Mouse (Mus musculus) liver, postnatal 0 days (tissue): ENCODE results near the gene Hmg20b. TPM values are rescaled to one million over a fixed set of nuclear protein-coding genes. Genes with fewer than 3 reads are reported as not detected.
A peak's percentile ranks its signal among the peaks of the same experiment; 100 is the strongest.

Experiments
- ATAC-seq: fragments of 200-750 bp; cut with Nextera tagmentation; 2 replicates; pipeline ENCODE4 v1.8.0; 2017; ENCODE audit warnings: mild to moderate bottlenecking, moderate library complexity
- DNase-seq: peaks from one replicate; pipeline ENCODE4 v3.0.0-alpha.2; 2016
- H3K27ac ChIP-seq: fragments of 300-500 bp; sonication (generic); 2 replicates; pipeline ENCODE4 v1.5.1; 2014; ENCODE audit warnings: antibody characterized with exemption, moderate library complexity, mild to moderate bottlenecking, low read depth
- H3K27me3 ChIP-seq: fragments of 300-500 bp; sonication (generic); 2 replicates; pipeline ENCODE4 v1.6.1; 2014; ENCODE audit warnings: low read length, control low read depth, mixed read lengths; ENCODE audit not compliant: insufficient read depth
- H3K36me3 ChIP-seq: fragments of 300-500 bp; sonication (generic); replicated peaks from 2 replicates; pipeline ENCODE4 v1.6.1; 2014; ENCODE audit warnings: mild to moderate bottlenecking, control low read depth, low read length, moderate library complexity, mixed read lengths; ENCODE audit not compliant: insufficient read depth
- H3K4me1 ChIP-seq: fragments of 300-500 bp; sonication (generic); 2 replicates; pipeline ENCODE4 v1.6.1; 2014; ENCODE audit warnings: antibody characterized with exemption, mild to moderate bottlenecking, control low read depth; ENCODE audit not compliant: insufficient read depth
- H3K4me2 ChIP-seq: fragments of 300-500 bp; sonication (generic); 2 replicates; pipeline ENCODE4 v1.6.1; 2014; ENCODE audit warnings: low read depth, mild to moderate bottlenecking, low read length, moderate library complexity, mixed read lengths
- H3K4me3 ChIP-seq: fragments of 300-500 bp; sonication (generic); 2 replicates; pipeline ENCODE4 v1.5.1; 2014; ENCODE audit warnings: low read depth, low read length
- H3K9ac ChIP-seq: fragments of 300-500 bp; sonication (generic); replicated peaks from 2 replicates; pipeline ENCODE4 v1.6.1; 2014; ENCODE audit warnings: mild to moderate bottlenecking, moderate library complexity
- H3K9me3 ChIP-seq: fragments of 300-500 bp; sonication (generic); 2 replicates; pipeline ENCODE4 v1.6.1; 2016; ENCODE audit warnings: mild to moderate bottlenecking, control low read depth, low read length, mixed read lengths
- CTCF ChIP-seq: sonication (generic); IDR thresholded peaks from 2 replicates; pipeline ENCODE4 v1.5.1; 2016; ENCODE audit warnings: antibody characterized with exemption, low read depth
- EP300 ChIP-seq: IDR thresholded peaks from 2 replicates; pipeline ENCODE4 v1.6.1; 2016; ENCODE audit warnings: antibody characterized with exemption, low read depth, mild to moderate bottlenecking
- WGBS: fragments of 180-500 bp; shearing (Covaris S2); extraction: QIAGEN DNeasy Blood & Tissue Kit; methylation state at CpG from one replicate; pipeline ENCODE4 v1.1.7; 2014; ENCODE audit not compliant: insufficient replicate concordance; 5-methylcytosine and 5-hydroxymethylcytosine counted together
- polyA plus RNA-seq: library from polyadenylated mRNA; unstranded; fragments of >200 nt; fragmentation: Nextera tagmentation; extraction: Ambion mirVana; gene quantifications from 2 replicates; pipeline ENCODE4 v1.2.1, GENCODE M21; 2015

The Hmg20b gene
- polyA plus RNA-seq, result 26.4 and 27.1 TPM in 2 replicates

GRCm38 (mm10) chr10:81350351-81351063 is at the start of gene Hmg20b:
Hmg20b (minus strand) TSS chr10:81350480.
- Histone ChIP-seq H3K36me3 (peaks cover 10% of the 10 kb centered on the region), H3K27ac (peak within 1 kb of the TSS; percentile 89), H3K4me1 (peaks cover 47% of the 10 kb centered on the region), H3K4me2 (peak within 1 kb of the TSS; percentile 99), H3K9me3 (no peaks in the 10 kb centered on the region), H3K27me3 (no peaks in the 10 kb centered on the region), H3K4me3 (peak within 1 kb of the TSS; percentile 89), H3K9ac (peak within 1 kb of the TSS; percentile 87)
- TF ChIP-seq CTCF (peak; percentile 95), EP300 (peak; percentile 11; the same call in 1 of the 2 replicates)
- DNase-seq, result peak; percentile 99
- 2% methylated on average over 54 of the region's 54 CpGs for whole genome bisulfite sequencing
- ATAC-seq, result peak; percentile 95

GRCm38 (mm10) chr10:81399798-81400308 is 49.6 kb upstream of the Hmg20b start:
- Histone ChIP-seq H3K27me3 (no peaks in the 10 kb centered on the region), H3K9me3 (no peaks in the 10 kb centered on the region), H3K9ac (no peak overlapping the region), H3K4me1 (peaks cover 14% of the 10 kb centered on the region), H3K4me3 (no peak overlapping the region), H3K27ac (no peak overlapping the region), H3K36me3 (peaks cover 31% of the 10 kb centered on the region), H3K4me2 (no peak overlapping the region)
- TF ChIP-seq CTCF (no peak), EP300 (no peak)
- ATAC-seq (no peak), DNase-seq (no peak)
- 79% methylated on average over 18 of the region's 18 CpGs for WGBS

DNA sequence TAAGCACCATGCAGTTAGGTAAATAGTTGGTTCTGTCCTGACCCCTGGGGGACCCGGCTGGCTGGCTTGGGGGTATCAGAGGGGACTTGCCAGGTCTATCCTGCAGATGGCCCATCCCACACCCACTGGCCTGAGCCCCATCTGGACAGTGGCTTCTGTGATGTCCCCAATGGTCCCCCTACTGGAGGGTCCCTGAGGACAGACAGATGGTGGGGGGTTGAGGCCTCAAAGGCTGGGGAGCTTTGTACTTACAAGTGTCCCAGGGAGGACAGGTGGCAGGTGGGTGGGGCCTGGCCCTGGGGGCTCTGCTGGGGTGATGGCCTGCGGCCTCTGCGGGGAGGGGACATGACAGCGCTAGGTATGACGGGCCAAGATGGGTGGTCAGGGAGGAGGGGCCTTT is 49.0 kb upstream of the Hmg20b start:
- ATAC-seq (no peak), DNase-seq (no peak)
- H3K4me1 ChIP-seq, result peaks cover 13% of the 10 kb centered on the region
- no peak overlapping the region for H3K27ac ChIP-seq
- TF ChIP-seq EP300 (no peak), CTCF (no peak)
- H3K4me2 ChIP-seq, result no peak overlapping the region
- H3K27me3 ChIP-seq, result no peaks in the 10 kb centered on the region
- no peak overlapping the region for H3K9ac ChIP-seq
- H3K36me3 ChIP-seq, result peaks cover 27% of the 10 kb centered on the region
- WGBS, result 81% methylated on average over 5 of the region's 5 CpGs
- H3K9me3 ChIP-seq, result no peaks in the 10 kb centered on the region
- no peak overlapping the region for H3K4me3 ChIP-seq

- Histone ChIP-seq H3K27ac (no peak overlapping the region), H3K4me1 (peaks cover 23% of the 10 kb centered on the region), H3K4me2 (no peak overlapping the region), H3K9ac (no peak overlapping the region; the same call in 1 of the 2 replicates), H3K27me3 (no peaks in the 10 kb centered on the region), H3K4me3 (no peak overlapping the region), H3K36me3 (peaks cover 25% of the 10 kb centered on the region), H3K9me3 (no peaks in the 10 kb centered on the region)
- ATAC-seq (no peak), DNase-seq (no peak)
- no peak for TF ChIP-seq EP300
- no peak for TF ChIP-seq CTCF
- 72% methylated on average over 5 of the region's 5 CpGs for WGBS
Observed at GRCm38 (mm10) chr10:81396749-81397148, 46.5 kb upstream of the Hmg20b start.

- Histone ChIP-seq H3K4me3 (no peak overlapping the region), H3K9ac (no peak overlapping the region), H3K9me3 (no peaks in the 10 kb centered on the region), H3K27me3 (no peaks in the 10 kb centered on the region), H3K27ac (no peak overlapping the region), H3K4me2 (no peak overlapping the region), H3K36me3 (peaks cover 24% of the 10 kb centered on the region), H3K4me1 (peaks cover 18% of the 10 kb centered on the region)
- ATAC-seq (no peak), DNase-seq (no peak)
- WGBS, result 94% methylated on average over 4 of the region's 4 CpGs
- no peak for TF ChIP-seq EP300
- TF ChIP-seq CTCF, result no peak
Observed at GRCm38 (mm10) chr10:81395865-81396264, 45.6 kb upstream of the Hmg20b start.

GRCm38 (mm10) chr10:81395127-81395526 is 44.8 kb upstream of the Hmg20b start:
- Histone ChIP-seq H3K27me3 (no peaks in the 10 kb centered on the region), H3K27ac (no peak overlapping the region), H3K36me3 (peaks cover 17% of the 10 kb centered on the region), H3K9ac (no peak overlapping the region), H3K9me3 (no peaks in the 10 kb centered on the region), H3K4me3 (no peak overlapping the region), H3K4me2 (no peak overlapping the region), H3K4me1 (peaks cover 18% of the 10 kb centered on the region)
- WGBS, result 12% methylated on average over 5 of the region's 5 CpGs
- peak; percentile 83 for DNase-seq
- TF ChIP-seq CTCF (peak; percentile 97), EP300 (no peak)
- ATAC-seq, result no peak; the same call in 1 of the 2 replicates
